Mouse (Mus musculus) T-helper 17 cell (primary cell): ENCODE measurements around the gene Tbc1d19.

Experiments
- in situ Hi-C, 2 experiments: fragments of 300-600 bp; cut with MboI, MseI; formaldehyde crosslinking; loops; 1 replicate in 1 of 2; 2 replicates in 1 of 2; pipeline ENCODE4 v1.15.1; 2025; ENCODE audit warnings: high pct_unique_total_duplicates in 2 of 2

The Tbc1d19 gene

GRCm38 (mm10) chr5:53902757-53903156 is 93.4 kb downstream of the Tbc1d19 start:
- in situ Hi-C loops = no loop called here

- in situ Hi-C loops = no loop called here
Measured at GRCm38 (mm10) chr5:53909201-53909600, 99.8 kb downstream of the Tbc1d19 start.

- in situ Hi-C loops = no loop called here
Measured at GRCm38 (mm10) chr5:53920416-53920815, 111.0 kb downstream of the Tbc1d19 start.

- in situ Hi-C loops = no loop called here
Measured at GRCm38 (mm10) chr5:53922149-53922904, 112.9 kb downstream of the Tbc1d19 start.

GRCm38 (mm10) chr5:53924005-53924404 is 114.6 kb downstream of the Tbc1d19 start:
- in situ Hi-C loops = no loop called here

- in situ Hi-C loops = no loop called here
Measured at GRCm38 (mm10) chr5:53926301-53926855, 117.0 kb downstream of the Tbc1d19 start.

- in situ Hi-C loops = no loop called here
Measured at GRCm38 (mm10) chr5:53927886-53928285, 118.5 kb downstream of the Tbc1d19 start.

- in situ Hi-C loops = no loop called here
Measured at GRCm38 (mm10) chr5:53928537-53928936, 119.1 kb downstream of the Tbc1d19 start.

GRCm38 (mm10) chr5:53929205-53929614 is 119.8 kb downstream of the Tbc1d19 start:
- in situ Hi-C loops = no loop called here

GRCm38 (mm10) chr5:53929814-53930213 is 120.4 kb downstream of the Tbc1d19 start:
- in situ Hi-C loops = no loop called here

- in situ Hi-C loops = no loop called here
Measured at GRCm38 (mm10) chr5:53931011-53931410, 121.6 kb downstream of the Tbc1d19 start.

GRCm38 (mm10) chr5:53933628-53934027 is 124.2 kb downstream of the Tbc1d19 start:
- in situ Hi-C loops = no loop called here

GRCm38 (mm10) chr5:53934040-53934439 is 124.6 kb downstream of the Tbc1d19 start:
- in situ Hi-C loops = no loop called here

- in situ Hi-C loops = no loop called here
Measured at GRCm38 (mm10) chr5:53934826-53935225, 125.4 kb downstream of the Tbc1d19 start.

GRCm38 (mm10) chr5:53937187-53937586 is 127.8 kb downstream of the Tbc1d19 start:
- in situ Hi-C loops = no loop called here

GRCm38 (mm10) chr5:53939026-53939425 is 129.6 kb downstream of the Tbc1d19 start:
- in situ Hi-C loops = no loop called here

- in situ Hi-C loops = no loop called here
Measured at GRCm38 (mm10) chr5:53941322-53942024, 132.1 kb downstream of the Tbc1d19 start.

- in situ Hi-C loops = no loop called here
Measured at GRCm38 (mm10) chr5:53942332-53942731, 132.9 kb downstream of the Tbc1d19 start.

GRCm38 (mm10) chr5:53943321-53943857 is 134.0 kb downstream of the Tbc1d19 start:
- in situ Hi-C loops = no loop called here

- in situ Hi-C loops = no loop called here
Measured at GRCm38 (mm10) chr5:53946747-53947146, 137.3 kb downstream of the Tbc1d19 start.

- in situ Hi-C loops = no loop called here
Measured at GRCm38 (mm10) chr5:53947549-53948183, 138.3 kb downstream of the Tbc1d19 start.
